Mouse (Mus musculus): ENCODE measurements around the gene Psme1.

Psme1 gene

GRCm38 (mm10) chr14:55603633-55604576, 26.0 kb downstream of the Psme1 start:
- peak; percentile 85 for DNase-seq

- DNase-seq, result no peak
Measured at GRCm38 (mm10) chr14:55604823-55605222, 26.9 kb downstream of the Psme1 start.

GRCm38 (mm10) chr14:55605743-55606459, 28.0 kb downstream of the Psme1 start:
- no peak for DNase-seq

- no peak for DNase-seq
Measured at GRCm38 (mm10) chr14:55608339-55608738, 30.4 kb downstream of the Psme1 start.

- DNase-seq, result no peak
Measured at GRCm38 (mm10) chr14:55613346-55613745, 35.4 kb downstream of the Psme1 start.

GRCm38 (mm10) chr14:55614565-55615178, 36.7 kb downstream of the Psme1 start:
- DNase-seq, result no peak

GRCm38 (mm10) chr14:55615876-55616275, 38.0 kb downstream of the Psme1 start:
- DNase-seq, result no peak

GRCm38 (mm10) chr14:55616844-55617243, 38.9 kb downstream of the Psme1 start:
- DNase-seq, result no peak

GRCm38 (mm10) chr14:55617822-55618221, 39.9 kb downstream of the Psme1 start, which contains the start of gene Rec8:
TSS of gene Rec8 (plus strand) at chr14:55618037.
- DNase-seq, result peak; percentile 81

- DNase-seq, result no peak
Measured at GRCm38 (mm10) chr14:55618486-55619195, 40.7 kb downstream of the Psme1 start.

- DNase-seq, result no peak
Measured at GRCm38 (mm10) chr14:55628077-55628827, 50.3 kb downstream of the Psme1 start.

- peak; percentile 36 for DNase-seq
Measured at GRCm38 (mm10) chr14:55629312-55629711, 51.4 kb downstream of the Psme1 start.
